Mouse (Mus musculus) C3H10T1/2 (cell line): ENCODE measurements around the gene Fgf2. TPM values are rescaled to one million over a fixed set of nuclear protein-coding genes. Genes with fewer than 3 reads are reported as not detected.

Source experiments
- polyA plus RNA-seq, 2 experiments: library from polyadenylated mRNA; unstranded; fragments of >200 nt; fragmentation: generic; extraction: Trizol; gene quantifications; one replicate each; pipeline ENCODE4 v1.2.1; 2012; ENCODE audit warnings: missing spikeins in 2 of 2

Fgf2 gene
- polyA plus RNA-seq: 1 to 10 TPM in 1 of 2 experiments, under 1 TPM in 1; 0.15 to 1.3 TPM

DNA sequence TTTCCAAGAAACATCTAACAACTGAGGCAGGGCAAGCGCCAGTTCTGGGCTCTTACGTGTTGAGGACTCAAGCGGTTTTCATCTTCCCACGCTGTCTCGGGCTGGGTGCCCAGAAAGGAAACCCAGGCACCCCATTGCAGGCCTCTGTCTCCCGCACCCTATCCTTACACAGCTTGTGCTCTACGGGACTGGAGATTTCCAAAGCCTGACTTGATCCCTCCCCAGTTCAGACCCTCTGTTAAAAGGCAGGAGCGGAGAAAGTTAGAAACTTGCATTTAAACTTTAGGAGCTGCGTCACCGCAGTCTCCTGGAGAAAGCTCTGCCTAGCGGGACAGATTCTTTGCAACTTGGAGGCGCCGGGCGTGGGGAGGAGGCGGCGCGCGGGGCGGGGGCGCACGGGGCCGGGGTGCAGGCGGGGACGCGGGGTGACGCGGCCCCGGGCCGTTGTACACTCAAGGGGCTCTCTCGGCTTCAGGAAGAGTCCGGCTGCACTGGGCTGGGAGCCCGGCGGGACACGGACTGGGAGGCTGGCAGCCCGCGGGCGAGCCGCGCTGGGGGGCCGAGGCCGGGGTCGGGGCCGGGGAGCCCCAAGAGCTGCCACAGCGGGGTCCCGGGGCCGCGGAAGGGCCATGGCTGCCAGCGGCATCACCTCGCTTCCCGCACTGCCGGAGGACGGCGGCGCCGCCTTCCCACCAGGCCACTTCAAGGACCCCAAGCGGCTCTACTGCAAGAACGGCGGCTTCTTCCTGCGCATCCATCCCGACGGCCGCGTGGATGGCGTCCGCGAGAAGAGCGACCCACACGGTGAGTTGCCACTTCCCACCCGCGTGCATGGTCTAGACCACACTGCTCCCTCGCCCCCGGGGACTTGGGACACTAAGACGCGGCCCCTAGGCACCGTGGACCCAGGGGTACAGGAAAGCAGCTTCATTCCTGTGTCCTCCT lies at the start of gene Fgf2:
TSS of gene Fgf2 (plus strand) at position 126 of the 945 bp plus-strand sequence.

DNA sequence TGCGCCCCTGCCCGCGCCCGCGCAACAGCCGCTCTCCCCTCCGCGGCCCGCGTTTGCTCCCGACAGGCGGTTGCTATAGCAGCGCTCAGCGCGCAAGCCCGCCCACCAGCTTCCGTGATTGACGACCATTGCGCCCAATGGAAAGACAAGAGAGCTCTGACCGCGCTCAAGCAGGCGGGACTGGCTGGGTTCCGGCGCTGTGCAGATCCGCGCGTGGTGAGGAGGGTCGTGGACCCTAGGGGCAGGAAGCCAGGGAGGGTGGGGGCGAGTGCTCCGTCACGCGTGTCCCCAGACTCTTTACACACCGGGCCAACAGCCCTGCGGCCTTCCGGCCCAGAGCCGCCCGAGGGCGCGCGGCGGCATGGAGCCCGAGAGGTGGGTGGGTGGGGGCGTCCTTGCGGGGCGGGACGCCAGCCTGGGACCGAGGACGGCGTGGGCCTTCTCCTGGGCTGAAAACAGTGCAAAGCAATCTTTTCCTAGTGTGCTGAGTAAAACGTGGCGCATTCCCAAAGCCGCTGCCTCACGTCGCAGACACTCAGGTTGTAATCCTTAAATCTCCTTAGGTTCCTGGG lies 35.7 kb upstream of the Fgf2 start, which contains the start of the genes Bbs12 and Cetn4:
TSS of gene Bbs12 (plus strand) at position 185 of the 572 bp plus-strand sequence.
TSS of gene Cetn4 (minus strand) at position 339 of the 572 bp plus-strand sequence.

DNA sequence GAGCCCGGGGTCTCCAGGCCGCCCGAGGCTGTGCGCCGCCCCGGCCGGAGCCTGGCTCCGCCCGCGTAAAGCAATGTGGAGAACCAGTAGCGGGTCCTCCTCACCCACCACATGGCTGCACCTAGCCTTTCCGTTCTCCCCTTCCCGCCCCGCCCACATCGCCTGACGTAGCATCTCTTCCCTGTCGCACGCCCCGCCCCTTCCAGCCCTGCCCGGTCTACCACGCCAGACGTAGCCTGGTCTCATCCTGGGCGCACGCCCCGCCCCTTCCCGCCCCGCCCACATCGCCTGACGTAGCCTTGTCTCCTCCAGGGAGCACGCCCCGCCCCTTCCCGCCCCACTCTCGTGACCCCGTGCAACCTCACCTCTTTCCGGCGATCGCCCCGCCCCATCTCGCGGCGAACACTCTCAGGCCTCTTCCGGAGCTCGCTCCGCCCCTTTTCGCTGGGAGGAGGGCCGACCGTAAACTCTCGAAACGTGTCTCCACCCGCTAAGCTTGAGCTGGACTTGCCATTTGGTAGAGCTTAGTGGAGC lies 71.4 kb downstream of the Fgf2 start, which contains the start of gene Spata5:
TSS of gene Spata5 (plus strand) at position 439 of the 534 bp plus-strand sequence.

DNA sequence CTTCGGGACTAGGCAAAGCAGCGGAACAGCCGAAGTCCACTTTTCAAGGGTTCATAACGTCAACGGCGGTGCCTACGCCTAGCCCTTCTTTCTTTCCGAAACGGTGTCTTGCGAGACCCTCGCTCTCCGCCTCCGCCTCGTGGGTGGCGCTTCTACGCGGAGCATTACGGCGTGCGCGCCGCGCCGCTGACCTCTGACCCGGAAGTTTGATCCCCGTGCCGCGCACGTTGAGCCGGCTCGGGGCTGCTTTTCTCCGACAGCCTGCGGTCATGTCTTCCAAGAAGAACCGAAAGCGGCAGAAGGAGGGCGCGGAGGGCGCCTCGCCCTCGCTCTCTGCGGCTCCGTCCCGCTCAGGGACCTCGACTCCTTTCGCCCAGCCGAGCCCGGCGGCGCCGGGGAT lies 71.9 kb downstream of the Fgf2 start, which contains the start of gene Nudt6:
TSS of gene Nudt6 (minus strand) at position 140 of the 400 bp plus-strand sequence.

Other genes starting within 250 kb of the Fgf2 start
- under 1 TPM in 1 of 2 experiments, not detected in 1; 0.05 TPM for gene Il2, start 222.4 kb upstream of the Fgf2 start, polyA plus RNA-seq
- gene Il21, start 115.7 kb upstream of the Fgf2 start, polyA plus RNA-seq: not detected
- gene Bbs12, start 35.8 kb upstream of the Fgf2 start, polyA plus RNA-seq: 1 to 10 TPM in 1 of 2 experiments, under 1 TPM in 1; 0.29 to 3.5 TPM
- 1 to 10 TPM in 1 of 2 experiments, under 1 TPM in 1; 0.55 to 4.4 TPM for gene Cetn4, start 35.6 kb upstream of the Fgf2 start, polyA plus RNA-seq
- 10 to 100 TPM in 1 of 2 experiments, 1 to 10 TPM in 1; 5.2 to 11.0 TPM for gene Spata5, start 71.5 kb downstream of the Fgf2 start, polyA plus RNA-seq
- gene Nudt6, start 71.9 kb downstream of the Fgf2 start, polyA plus RNA-seq: 1 to 10 TPM; 4.6 to 7.8 TPM